Mouse (Mus musculus) limb, embryonic 12.5 days (tissue): ENCODE data around the gene Pcsk6. TPM values are rescaled to one million over a fixed set of nuclear protein-coding genes. Genes with fewer than 3 reads are reported as not detected.
A peak's percentile ranks its signal among the peaks of the same experiment; 100 is the strongest.

Experiments used
- ATAC-seq: fragments of 200-750 bp; cut with Nextera tagmentation; 2 replicates; pipeline ENCODE4 v1.8.0; 2017; ENCODE audit warnings: low read depth, moderate TSS enrichment; ENCODE audit not compliant: insufficient number of reproducible peaks, insufficient read depth, low FRiP score, low TSS enrichment
- H3K27ac ChIP-seq: fragments of 300-500 bp; sonication (generic); 2 replicates; pipeline ENCODE4 v1.5.1; 2016; ENCODE audit warnings: mild to moderate bottlenecking, moderate library complexity
- H3K27me3 ChIP-seq: fragments of 300-500 bp; sonication (generic); 2 replicates; pipeline ENCODE4 v1.6.1; 2016; ENCODE audit warnings: mild to moderate bottlenecking, moderate library complexity
- H3K36me3 ChIP-seq: fragments of 300-500 bp; sonication (generic); 2 replicates; pipeline ENCODE4 v1.6.1; 2016; ENCODE audit warnings: mild to moderate bottlenecking, moderate library complexity
- H3K4me1 ChIP-seq: fragments of 300-500 bp; sonication (generic); replicated peaks from 2 replicates; pipeline ENCODE4 v1.6.1; 2016
- H3K4me2 ChIP-seq: fragments of 300-500 bp; sonication (generic); 2 replicates; pipeline ENCODE4 v1.6.1; 2016; ENCODE audit warnings: mild to moderate bottlenecking, moderate library complexity
- H3K4me3 ChIP-seq: fragments of 300-500 bp; sonication (generic); replicated peaks from 2 replicates; pipeline ENCODE4 v1.5.1; 2016; ENCODE audit warnings: mild to moderate bottlenecking
- H3K9ac ChIP-seq: fragments of 300-500 bp; sonication (generic); replicated peaks from 2 replicates; pipeline ENCODE4 v1.6.1; 2016; ENCODE audit warnings: mild to moderate bottlenecking, moderate library complexity
- H3K9me3 ChIP-seq: fragments of 300-500 bp; sonication (generic); 2 replicates; pipeline ENCODE4 v1.6.1; 2016; ENCODE audit warnings: mild to moderate bottlenecking, moderate library complexity
- WGBS: fragments of 180-500 bp; shearing (Covaris S2); methylation state at CpG from one replicate; pipeline ENCODE4 v1.1.7; 2016; 5-methylcytosine and 5-hydroxymethylcytosine counted together
- polyA plus RNA-seq: library from polyadenylated mRNA; unstranded; fragments of >200 nt; fragmentation: Nextera tagmentation; extraction: Ambion mirVana; gene quantifications from 2 replicates; pipeline ENCODE4 v1.2.1, GENCODE M21; 2016

The Pcsk6 gene
- polyA plus RNA-seq, 1 experiment from 2014 or later, result 6.1 TPM

DNA sequence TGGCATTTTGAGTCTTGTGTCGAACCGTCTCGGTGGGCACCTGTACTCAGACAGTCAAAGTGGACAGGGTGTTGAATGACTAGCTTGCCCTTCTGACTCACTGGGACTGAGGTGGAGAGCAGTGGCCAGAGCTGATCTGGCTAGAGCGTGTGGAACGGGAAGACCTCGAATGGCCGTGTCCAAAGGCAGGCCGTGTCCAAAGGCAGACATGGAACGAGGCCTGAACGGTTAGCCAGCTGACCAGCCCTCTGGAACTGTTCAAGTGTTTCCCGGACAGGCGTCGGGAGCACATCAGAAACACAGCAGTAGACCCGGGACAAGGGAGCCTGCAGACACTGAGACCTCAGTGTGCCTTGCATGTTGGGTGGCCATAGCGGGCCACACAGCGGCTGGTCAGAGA is 7.6 kb downstream of the Pcsk6 start:
- no peak overlapping the region for H3K9ac ChIP-seq
- H3K4me3 ChIP-seq, result no peak overlapping the region
- H3K27me3 ChIP-seq, result peaks cover 17% of the 10 kb centered on the region
- no peak overlapping the region for H3K27ac ChIP-seq
- H3K9me3 ChIP-seq, result no peaks in the 10 kb centered on the region
- WGBS, result 85% methylated on average over 16 of the region's 16 CpGs
- H3K4me2 ChIP-seq, result no peak overlapping the region
- H3K4me1 ChIP-seq, result peaks cover 26% of the 10 kb centered on the region
- ATAC-seq, result no peak
- H3K36me3 ChIP-seq, result no peaks in the 10 kb centered on the region

DNA sequence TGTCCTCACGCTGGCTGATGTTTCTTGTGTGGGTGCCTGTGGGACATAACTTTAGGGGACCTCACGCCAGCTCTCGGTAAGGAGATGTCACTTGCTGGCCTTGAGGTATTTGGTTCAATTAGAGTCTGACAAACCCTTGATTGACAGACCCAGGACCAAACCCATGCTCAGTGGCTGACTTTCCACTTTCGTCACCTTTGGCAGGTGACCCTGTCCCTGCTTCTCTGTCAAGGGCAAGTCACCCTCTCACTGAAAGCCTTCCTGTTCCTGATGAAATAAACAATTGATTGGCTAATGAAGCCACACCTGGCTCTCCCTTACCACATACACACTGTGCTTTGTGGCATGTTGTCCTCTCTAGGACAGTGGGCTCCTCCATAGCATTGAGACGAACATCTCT is 8.3 kb downstream of the Pcsk6 start:
- Histone ChIP-seq H3K9me3 (no peaks in the 10 kb centered on the region), H3K27ac (no peak overlapping the region), H3K4me3 (no peak overlapping the region), H3K9ac (no peak overlapping the region), H3K4me2 (no peak overlapping the region), H3K27me3 (peaks cover 13% of the 10 kb centered on the region), H3K4me1 (peaks cover 20% of the 10 kb centered on the region), H3K36me3 (no peaks in the 10 kb centered on the region)
- no peak for ATAC-seq
- 83% methylated on average over 5 of the region's 5 CpGs for WGBS

DNA sequence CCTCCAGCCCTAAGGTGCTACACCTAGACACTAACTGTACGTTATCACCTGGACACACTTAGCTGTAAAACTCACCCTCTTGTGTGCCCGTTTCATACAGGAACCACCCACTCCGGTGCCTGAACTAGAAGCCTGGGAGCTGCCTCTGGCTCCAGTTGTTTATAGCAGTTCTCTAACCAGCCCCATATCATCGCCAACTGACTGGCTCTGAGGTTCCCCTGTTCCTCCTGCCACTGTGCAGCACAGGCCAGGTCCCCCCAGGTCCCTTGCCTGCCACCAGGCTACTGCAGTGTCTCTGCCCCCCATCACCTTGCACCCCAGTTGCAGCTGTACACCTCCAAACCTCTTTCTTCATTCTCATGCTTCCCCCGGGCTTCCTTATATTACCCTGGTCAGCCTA is 8.7 kb downstream of the Pcsk6 start:
- no peak for ATAC-seq
- H3K36me3 ChIP-seq, result no peaks in the 10 kb centered on the region
- H3K4me1 ChIP-seq, result peaks cover 17% of the 10 kb centered on the region
- H3K27ac ChIP-seq, result no peak overlapping the region
- 73% methylated on average over 5 of the region's 5 CpGs for WGBS
- no peaks in the 10 kb centered on the region for H3K9me3 ChIP-seq
- H3K4me3 ChIP-seq, result no peak overlapping the region
- H3K9ac ChIP-seq, result no peak overlapping the region
- H3K4me2 ChIP-seq, result no peak overlapping the region
- peaks cover 9% of the 10 kb centered on the region for H3K27me3 ChIP-seq

DNA sequence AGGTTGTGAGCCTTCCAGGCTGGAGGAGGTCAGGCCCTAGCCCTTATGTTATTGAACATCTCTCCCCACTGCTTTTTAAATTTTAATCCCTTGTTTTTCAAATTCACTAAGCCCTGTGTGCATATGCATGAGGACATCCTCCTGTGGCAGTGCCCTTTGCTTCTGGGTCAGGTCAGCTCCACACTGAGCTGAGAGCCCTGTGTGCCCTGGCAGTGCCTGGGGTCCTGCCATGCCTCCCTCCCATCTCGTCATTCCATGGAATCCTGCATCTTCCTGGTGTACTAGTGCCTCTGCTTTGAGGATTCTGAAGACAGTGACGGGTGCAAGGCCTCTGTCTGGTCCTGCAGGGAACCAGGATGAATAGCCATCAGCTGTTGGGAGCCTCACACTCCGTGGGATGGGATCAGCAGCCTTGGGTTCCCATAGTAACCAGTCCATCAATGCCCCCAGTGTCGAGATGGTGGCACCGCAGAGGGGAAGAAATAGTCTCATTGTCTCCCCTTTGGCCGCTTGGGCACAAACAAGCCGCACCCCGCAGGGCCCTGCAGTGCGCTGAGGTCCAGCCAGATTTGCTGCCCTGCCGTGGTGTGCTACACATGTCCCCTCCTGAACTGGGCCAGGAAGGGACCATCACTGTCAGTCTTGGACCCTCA is 9.5 kb downstream of the Pcsk6 start:
- no peak for ATAC-seq
- Histone ChIP-seq H3K4me1 (peaks cover 17% of the 10 kb centered on the region), H3K27ac (no peak overlapping the region), H3K36me3 (no peaks in the 10 kb centered on the region), H3K9ac (no peak overlapping the region), H3K4me2 (no peak overlapping the region), H3K9me3 (no peaks in the 10 kb centered on the region), H3K4me3 (no peak overlapping the region), H3K27me3 (peaks cover 4% of the 10 kb centered on the region; the same call in 1 of the 2 replicates)
- WGBS, result 63% methylated on average over 10 of the region's 10 CpGs

DNA sequence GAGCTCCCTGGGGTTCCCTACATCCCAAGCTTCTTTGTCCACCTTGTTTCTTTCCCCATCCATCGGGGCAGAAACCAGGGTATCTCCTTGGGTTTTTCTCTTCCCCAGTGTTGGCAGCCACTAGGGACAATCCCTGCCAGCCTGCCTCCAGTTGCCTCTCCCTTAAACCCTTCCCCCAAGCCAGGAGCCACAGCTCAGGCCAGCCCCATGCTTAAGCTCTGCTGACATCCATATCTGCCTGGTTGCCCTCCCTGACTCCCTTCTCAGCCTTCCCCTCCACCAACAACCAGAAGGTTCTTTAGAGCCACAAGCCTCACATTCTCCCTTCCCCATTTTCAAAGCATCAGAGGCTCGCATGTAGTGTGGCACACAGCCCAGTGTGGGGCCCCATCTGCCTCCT is 10.3 kb downstream of the Pcsk6 start:
- no peaks in the 10 kb centered on the region for H3K9me3 ChIP-seq
- peaks cover 17% of the 10 kb centered on the region for H3K4me1 ChIP-seq
- WGBS, result 83% methylated on average over 2 of the region's 2 CpGs
- H3K4me2 ChIP-seq, result no peak overlapping the region
- H3K4me3 ChIP-seq, result no peak overlapping the region
- H3K9ac ChIP-seq, result no peak overlapping the region
- no peaks in the 10 kb centered on the region for H3K36me3 ChIP-seq
- H3K27ac ChIP-seq, result no peak overlapping the region
- no peaks in the 10 kb centered on the region; the same call in 1 of the 2 replicates for H3K27me3 ChIP-seq
- no peak for ATAC-seq

DNA sequence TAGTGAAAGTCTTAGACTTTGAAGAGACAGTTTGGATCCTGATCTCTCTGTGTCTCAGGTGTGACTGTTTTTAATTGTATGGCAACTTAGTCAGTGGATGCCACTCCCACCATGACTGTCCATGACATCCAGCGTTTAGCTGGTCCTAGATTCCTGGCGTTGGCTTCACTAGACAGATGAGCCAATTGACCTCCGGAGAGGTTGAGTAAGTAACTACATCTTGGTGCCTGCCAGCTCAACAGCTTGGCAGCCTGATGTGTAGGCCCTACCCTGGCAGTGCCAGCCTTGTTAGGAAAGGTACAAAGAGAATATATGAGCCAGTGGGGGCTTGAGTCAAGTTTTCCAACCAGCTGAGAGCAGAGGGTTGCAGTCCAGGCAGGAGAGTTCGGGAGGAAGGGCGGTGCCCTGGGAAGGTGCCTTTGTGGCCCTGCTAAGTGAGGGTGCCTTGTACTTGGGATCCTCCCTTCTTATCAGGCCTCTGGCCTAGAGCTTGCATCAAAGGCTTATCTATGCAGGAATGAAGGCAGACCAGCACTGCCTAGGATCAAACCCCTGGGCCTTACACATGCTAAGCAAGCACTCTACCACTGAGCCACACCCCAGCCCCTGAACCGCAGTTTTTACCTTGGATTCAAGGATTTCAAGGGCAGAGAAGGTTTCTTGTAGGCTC is 11.8 kb downstream of the Pcsk6 start:
- WGBS, result 90% methylated on average over 6 of the region's 6 CpGs
- ATAC-seq, result no peak
- Histone ChIP-seq H3K9me3 (no peaks in the 10 kb centered on the region), H3K27me3 (no peaks in the 10 kb centered on the region; the same call in 1 of the 2 replicates), H3K4me1 (peaks cover 14% of the 10 kb centered on the region), H3K9ac (no peak overlapping the region), H3K4me2 (no peak overlapping the region), H3K4me3 (no peak overlapping the region), H3K36me3 (no peaks in the 10 kb centered on the region), H3K27ac (no peak overlapping the region)

DNA sequence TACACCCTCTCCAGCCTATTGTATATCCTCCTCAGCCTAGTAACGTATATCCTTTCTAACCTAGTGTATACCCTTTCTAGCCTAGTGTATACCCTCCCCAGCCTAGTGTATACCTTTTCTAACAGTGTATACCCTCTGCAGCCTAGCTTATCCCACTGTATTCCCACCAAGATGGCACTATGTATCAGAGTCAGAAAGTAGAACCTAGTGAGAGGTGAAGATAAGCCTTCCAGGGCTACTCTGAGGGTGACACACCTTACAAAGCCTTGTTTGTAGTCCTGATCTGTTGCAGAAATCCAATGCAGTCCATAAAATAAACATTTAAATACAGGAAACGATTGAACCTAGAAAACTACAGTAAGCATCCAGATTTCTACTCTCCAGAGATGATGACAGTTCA is 12.4 kb downstream of the Pcsk6 start:
- H3K4me2 ChIP-seq, result no peak overlapping the region
- peaks cover 9% of the 10 kb centered on the region for H3K4me1 ChIP-seq
- no peaks in the 10 kb centered on the region; the same call in 1 of the 2 replicates for H3K27me3 ChIP-seq
- no peaks in the 10 kb centered on the region for H3K9me3 ChIP-seq
- no peak overlapping the region for H3K27ac ChIP-seq
- no peak overlapping the region for H3K9ac ChIP-seq
- no peak for ATAC-seq
- no peak overlapping the region for H3K4me3 ChIP-seq
- 84% methylated on average over 2 of the region's 2 CpGs for WGBS
- H3K36me3 ChIP-seq, result no peaks in the 10 kb centered on the region

DNA sequence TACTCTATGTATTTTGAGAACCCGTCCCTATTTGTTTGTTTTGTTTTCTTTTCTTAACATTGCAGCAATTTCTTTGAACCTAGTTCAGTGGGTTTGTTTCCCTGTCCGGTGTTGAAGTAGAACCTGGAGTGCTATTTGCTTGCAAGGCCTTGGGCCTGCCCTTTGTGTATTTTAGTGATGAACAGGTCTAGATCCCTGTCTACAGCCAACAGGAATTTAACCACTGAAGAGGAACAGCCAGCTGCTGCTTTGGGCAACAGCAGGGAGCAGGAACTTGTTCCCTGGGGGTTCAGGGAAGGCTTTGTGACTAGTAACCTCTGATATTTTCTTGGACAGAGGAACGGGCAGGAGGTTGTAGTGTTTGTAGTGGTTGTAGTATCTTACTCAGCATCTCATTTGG is 15.1 kb downstream of the Pcsk6 start:
- ATAC-seq, result no peak
- H3K9ac ChIP-seq, result no peak overlapping the region
- peaks cover 14% of the 10 kb centered on the region for H3K4me1 ChIP-seq
- H3K4me3 ChIP-seq, result no peak overlapping the region
- no peaks in the 10 kb centered on the region; the same call in 1 of the 2 replicates for H3K27me3 ChIP-seq
- no peak overlapping the region for H3K27ac ChIP-seq
- H3K4me2 ChIP-seq, result no peak overlapping the region
- WGBS, result 79% methylated on average over 3 of the region's 3 CpGs
- H3K9me3 ChIP-seq, result no peaks in the 10 kb centered on the region
- no peaks in the 10 kb centered on the region for H3K36me3 ChIP-seq

DNA sequence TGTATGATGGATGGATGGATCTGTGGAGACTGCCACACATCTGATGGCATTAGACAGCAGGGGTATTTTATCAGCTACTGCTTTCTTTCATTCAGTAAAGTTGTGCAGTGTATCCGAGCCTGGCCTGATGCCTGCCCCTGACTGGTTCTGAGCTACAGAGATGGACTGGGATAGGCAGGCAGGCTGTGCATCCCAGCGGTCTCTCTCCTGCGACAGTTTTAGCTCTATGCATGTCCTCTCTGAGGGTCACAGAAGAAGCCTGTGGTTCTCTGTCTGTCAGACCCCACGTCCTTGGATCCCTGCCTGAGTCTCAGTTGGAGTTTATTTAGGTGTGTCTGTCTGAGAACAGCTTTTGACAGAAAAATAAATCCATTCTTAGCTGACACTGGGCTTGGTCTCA is 16.7 kb downstream of the Pcsk6 start:
- Histone ChIP-seq H3K4me3 (no peak overlapping the region), H3K4me2 (no peak overlapping the region), H3K4me1 (peaks cover 11% of the 10 kb centered on the region), H3K27ac (no peak overlapping the region), H3K27me3 (no peaks in the 10 kb centered on the region; the same call in 1 of the 2 replicates), H3K9me3 (no peaks in the 10 kb centered on the region), H3K9ac (no peak overlapping the region), H3K36me3 (no peaks in the 10 kb centered on the region)
- WGBS, result 64% methylated on average over 4 of the region's 4 CpGs
- no peak for ATAC-seq

DNA sequence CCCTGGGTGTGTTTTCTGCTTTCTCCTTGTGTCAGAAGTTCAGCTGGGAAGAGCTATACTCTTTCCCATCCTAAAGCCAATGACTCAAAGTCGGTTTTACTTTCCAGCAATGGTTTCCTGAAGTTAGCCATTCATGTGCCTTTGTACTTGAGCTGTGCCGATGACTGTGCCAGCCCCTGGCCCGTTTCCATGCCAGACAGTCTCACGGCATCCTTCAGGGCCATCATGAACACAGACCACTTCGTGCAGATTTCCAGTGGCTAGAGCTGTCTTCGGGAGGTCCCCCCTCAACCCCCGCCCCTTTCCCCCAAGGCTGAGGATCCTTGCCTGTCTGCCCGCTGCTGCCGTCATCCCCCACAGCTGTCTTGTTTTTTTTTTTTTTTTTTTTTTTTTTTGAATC is 17.8 kb downstream of the Pcsk6 start:
- no peaks in the 10 kb centered on the region for H3K27me3 ChIP-seq
- no peak overlapping the region for H3K4me2 ChIP-seq
- no peaks in the 10 kb centered on the region for H3K36me3 ChIP-seq
- no peak overlapping the region for H3K27ac ChIP-seq
- no peaks in the 10 kb centered on the region for H3K9me3 ChIP-seq
- H3K9ac ChIP-seq, result no peak overlapping the region
- no peak for ATAC-seq
- 84% methylated on average over 9 of the region's 9 CpGs for WGBS
- H3K4me1 ChIP-seq, result peaks cover 11% of the 10 kb centered on the region
- H3K4me3 ChIP-seq, result no peak overlapping the region

DNA sequence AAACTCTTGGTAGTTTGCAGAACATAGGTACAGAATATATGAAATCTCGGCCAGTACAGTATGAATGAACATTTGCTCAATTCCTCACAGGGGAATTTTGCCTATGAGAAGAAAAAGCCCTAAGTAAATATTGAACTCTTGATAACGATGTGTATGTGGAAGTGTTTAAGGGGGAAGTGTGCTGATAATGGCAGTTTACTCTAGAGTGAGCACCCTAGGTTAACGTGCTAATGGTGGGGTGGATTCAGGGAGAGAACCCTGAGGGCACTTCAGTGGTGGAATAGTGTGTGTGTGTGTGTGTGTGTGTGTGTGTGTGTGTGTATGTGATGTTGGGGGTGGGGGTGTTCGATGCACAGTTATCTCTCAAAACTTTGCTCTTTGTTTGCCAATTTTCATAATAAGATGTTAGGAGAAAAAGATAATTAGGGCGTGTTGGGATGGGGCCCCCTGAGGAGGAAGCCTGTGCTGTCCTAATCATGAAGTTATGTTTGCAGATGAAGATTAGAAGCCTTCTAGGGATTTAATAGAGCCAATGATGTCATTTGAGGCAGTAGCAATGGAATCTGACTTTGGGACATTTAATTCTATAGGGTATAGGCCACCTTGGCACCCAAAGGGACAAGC is 19.2 kb downstream of the Pcsk6 start:
- Histone ChIP-seq H3K4me3 (no peak overlapping the region), H3K4me1 (peaks cover 11% of the 10 kb centered on the region), H3K27ac (no peak overlapping the region), H3K9me3 (no peaks in the 10 kb centered on the region), H3K36me3 (no peaks in the 10 kb centered on the region), H3K4me2 (peak overlapping the region; percentile 45; the same call in 1 of the 2 replicates), H3K9ac (no peak overlapping the region), H3K27me3 (no peaks in the 10 kb centered on the region)
- WGBS, result 68% methylated on average over 5 of the region's 5 CpGs
- no peak for ATAC-seq
